ENCODE assay signal across 9 mouse cellular contexts in the genomic region with DNA sequence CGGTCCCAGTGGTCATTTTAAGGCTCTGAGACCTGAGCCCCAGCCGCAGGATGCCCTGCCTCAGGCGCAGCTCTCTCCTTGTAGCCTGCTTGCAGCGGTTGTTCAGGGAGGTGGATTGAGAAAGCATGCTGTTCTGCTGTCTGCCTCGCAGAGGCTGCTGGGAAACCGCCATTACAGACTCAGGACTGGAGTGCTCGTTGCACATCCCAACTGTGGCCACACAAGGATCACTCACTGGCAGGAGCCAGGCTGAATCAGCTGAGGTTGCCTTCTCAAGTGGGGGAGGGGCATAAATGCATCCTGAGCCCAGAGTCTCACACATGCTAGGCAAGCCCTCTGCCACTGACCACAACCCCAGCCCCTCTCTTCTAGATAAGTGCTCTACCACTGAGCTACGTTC. TPM values are rescaled to one million over a fixed set of nuclear protein-coding genes. Genes with fewer than 3 reads are reported as not detected.
DNase-seq lines count a peak whose midpoint lies in the region; ATAC-seq and TF ChIP-seq lines count a peak whose summit lies in the region.
"Had no signal": no experiment of that assay in that cellular context is flagged by ENCODE, and none has a peak within 500 bp of the region (broad histone marks: within the 10 kb centered on the region; RNA-seq: fewer than 3 reads in every experiment).

No protein-coding gene starts in this region.

- H3K27me3 ChIP-seq in heart, embryonic 10.5 days (ENCODE audit: insufficient read depth, poor library complexity, severe bottlenecking): no peaks in the 10 kb centered on the region
- H3K27me3 ChIP-seq in forebrain, embryonic 13.5 days: 0 out of 2 replicates have a peak, but pooled peaks cover 3% of the 10 kb centered on the region
- H3K27me3 ChIP-seq in midbrain, embryonic 12.5 days: no peaks in the 10 kb centered on the region

- 41% methylated on average over 8 of the region's 8 CpGs for WGBS in heart, embryonic 10.5 days
- WGBS in forebrain, embryonic 13.5 days: 43% methylated on average over 8 of the region's 8 CpGs
- 40% methylated on average over 8 of the region's 8 CpGs for WGBS in midbrain, embryonic 12.5 days

- DNase-seq in heart, embryonic 10.5 days (ENCODE audit: low spot score): no peak
- no peak for DNase-seq in heart, postnatal 4 days
- DNase-seq in ES-E14 (ENCODE audit: low read depth, low spot score): no peak
- DNase-seq in cerebellum, postnatal 14 days: no peak
- DNase-seq in testis, postnatal 14 days (ENCODE audit: low spot score): no peak
- no peak for DNase-seq in urinary bladder, postnatal 14 days (ENCODE audit: low spot score)
- DNase-seq: lung, postnatal 14 days had no signal

- H3K27ac ChIP-seq in heart, embryonic 10.5 days: peak overlapping the region; percentile 44
- H3K27ac ChIP-seq in ES-E14 (ENCODE audit: insufficient read depth, low read depth, low read length, poor library complexity, severe bottlenecking): peak overlapping the region; percentile 55
- H3K27ac ChIP-seq in forebrain, embryonic 13.5 days: no peak overlapping the region
- H3K27ac ChIP-seq in midbrain, embryonic 12.5 days (replicated peaks): 0 out of 2 replicates have a peak overlapping the region, but pooled peaks have one; percentile 27

- no peaks in the 10 kb centered on the region for H3K9me3 ChIP-seq in heart, embryonic 10.5 days
- no peaks in the 10 kb centered on the region for H3K9me3 ChIP-seq in ES-E14 (ENCODE audit: control insufficient read depth, insufficient read depth, low read depth, low read length)
- H3K9me3 ChIP-seq in forebrain, embryonic 13.5 days (replicated peaks): no peaks in the 10 kb centered on the region
- H3K9me3 ChIP-seq in midbrain, embryonic 12.5 days: no peaks in the 10 kb centered on the region

- no peak overlapping the region for H3K4me3 ChIP-seq in heart, embryonic 10.5 days
- H3K4me3 ChIP-seq in ES-E14 (ENCODE audit: insufficient read depth in 1 of 2, low read depth in 1 of 2, low read length in 2 of 2, poor library complexity in 1 of 2, severe bottlenecking in 1 of 2): no peak overlapping the region
- no peak overlapping the region for H3K4me3 ChIP-seq in forebrain, embryonic 13.5 days
- H3K4me3 ChIP-seq in midbrain, embryonic 12.5 days: no peak overlapping the region

- H3K36me3 ChIP-seq in heart, embryonic 10.5 days: peaks cover 17% of the 10 kb centered on the region
- peaks cover 9% of the 10 kb centered on the region; the same call in 1 of the 2 replicates for H3K36me3 ChIP-seq in ES-E14 (ENCODE audit: control insufficient read depth, insufficient read depth, low read length, poor library complexity, severe bottlenecking)
- peaks cover 14% of the 10 kb centered on the region for H3K36me3 ChIP-seq in forebrain, embryonic 13.5 days (ENCODE audit: poor library complexity, severe bottlenecking)
- peaks cover 16% of the 10 kb centered on the region for H3K36me3 ChIP-seq in midbrain, embryonic 12.5 days

- H3K4me2 ChIP-seq in forebrain, embryonic 13.5 days: no peak overlapping the region
- H3K4me2 ChIP-seq in midbrain, embryonic 12.5 days (replicated peaks): no peak overlapping the region

- no peak for ATAC-seq in forebrain, embryonic 13.5 days
- ATAC-seq in midbrain, embryonic 12.5 days (ENCODE audit: low FRiP score, low read depth): peak; percentile 25; the same call in 1 of the 2 replicates

- in situ Hi-C loops in ES-E14 (cut with MboI; ENCODE audit: low sequenced_read_pairs in 2 of 2, unreplicated experiment in 2 of 2): loop anchor here in 1 of 2 experiments (10.0 kb wide), 1 partner anchor 81 kb away; no protein-coding TSS in a partner anchor

- peaks cover 71% of the 10 kb centered on the region for H3K4me1 ChIP-seq in heart, embryonic 10.5 days
- peaks cover 6 to 45% of the 10 kb centered on the region in 2 experiments; a peak in 3 of 4 replicates for H3K4me1 ChIP-seq in ES-E14 (ENCODE audit: control insufficient read depth in 2 of 2, insufficient read depth in 2 of 2, low read length in 2 of 2, poor library complexity in 1 of 2)
- peaks cover 38% of the 10 kb centered on the region for H3K4me1 ChIP-seq in forebrain, embryonic 13.5 days
- H3K4me1 ChIP-seq in midbrain, embryonic 12.5 days: peaks cover 52% of the 10 kb centered on the region

- peak overlapping the region; percentile 19; the same call in 1 of the 2 replicates for H3K9ac ChIP-seq in ES-E14 (ENCODE audit: insufficient read depth, low read depth, low read length, poor library complexity, severe bottlenecking)
- peak overlapping the region; percentile 45 for H3K9ac ChIP-seq in forebrain, embryonic 13.5 days
- peak overlapping the region; percentile 11; the same call in 1 of the 2 replicates for H3K9ac ChIP-seq in midbrain, embryonic 12.5 days (replicated peaks)

TF ChIP-seq in ES-E14, 5 proteins besides CTCF, POLR2A, EP300 and RAD21:
- TF ChIP-seq CHD2 (IDR thresholded peaks at IDR 0.05; ENCODE audit: low read depth, low read length) (no peak), HCFC1 (IDR thresholded peaks at IDR 0.05; ENCODE audit: borderline replicate concordance, insufficient read depth, low read length) (no peak), ZNF384 (IDR thresholded peaks at IDR 0.05; ENCODE audit: low read depth, low read length) (no peak), MAFK (IDR thresholded peaks at IDR 0.05; ENCODE audit: insufficient read depth, low read depth, low read length) (no peak), ZC3H11A (IDR thresholded peaks at IDR 0.05; ENCODE audit: borderline replicate concordance, low read depth, low read length) (no peak)

RNA-seq across cellular contexts. Expression of a gene that starts 18.0 kb away (rescaled TPM):
- 8.7 and 11.1 TPM in 2 replicates for polyA plus RNA-seq in heart, embryonic 10.5 days (2016; fragmentation: Nextera tagmentation; extraction: Ambion mirVana)
- 1 to 10 TPM; 6.0 to 8.2 TPM for total RNA-seq in heart, postnatal 4 days (2021)
- 17.4 and 26.3 TPM in 2 replicates for total RNA-seq in ES-E14 (2012; rRNA removed)
- polyA plus RNA-seq in forebrain, embryonic 13.5 days (2015; fragmentation: Nextera tagmentation; extraction: Ambion mirVana): 12.0 and 12.2 TPM in 2 replicates
- 14.4 and 14.5 TPM in 2 replicates for polyA plus RNA-seq in midbrain, embryonic 12.5 days (2016; fragmentation: Nextera tagmentation; extraction: Ambion mirVana)

RNA-seq across cellular contexts. Expression of a gene that starts 44.4 kb away (rescaled TPM):
- polyA plus RNA-seq in heart, embryonic 10.5 days (2016; fragmentation: Nextera tagmentation; extraction: Ambion mirVana): 3.3 and 4.5 TPM in 2 replicates
- 10 to 100 TPM; 18.2 to 19.0 TPM for total RNA-seq in heart, postnatal 4 days (2021)
- total RNA-seq in ES-E14 (2012; rRNA removed): 9.9 and 10.7 TPM in 2 replicates
- 3.1 and 3.3 TPM in 2 replicates for polyA plus RNA-seq in forebrain, embryonic 13.5 days (2015; fragmentation: Nextera tagmentation; extraction: Ambion mirVana)
- polyA plus RNA-seq in midbrain, embryonic 12.5 days (2016; fragmentation: Nextera tagmentation; extraction: Ambion mirVana): 7.6 and 9.6 TPM in 2 replicates
